Mouse (Mus musculus) lung, postnatal 0 days (tissue): ENCODE results near the gene Rbp3.

Source experiments
- CTCF ChIP-seq: IDR thresholded peaks from 2 replicates; pipeline ENCODE4 v1.5.1; 2016; ENCODE audit warnings: antibody characterized with exemption, mild to moderate bottlenecking
- EP300 ChIP-seq: IDR thresholded peaks from 2 replicates; pipeline ENCODE4 v1.6.1; 2016; ENCODE audit warnings: antibody characterized with exemption, mild to moderate bottlenecking, control low read depth

- TF ChIP-seq CTCF (no peak), EP300 (no peak)
These were observed 23.9 kb downstream of the Rbp3 start for GRCm38 (mm10) chr14:33977748-33978147.
